Mouse (Mus musculus): Measurements from ENCODE around the gene Mex3d. TPM values are rescaled to one million over a fixed set of nuclear protein-coding genes. Genes with fewer than 3 reads are reported as not detected.

The Mex3d gene
- polyA plus RNA-seq, 1 experiment: 596 TPM

DNA sequence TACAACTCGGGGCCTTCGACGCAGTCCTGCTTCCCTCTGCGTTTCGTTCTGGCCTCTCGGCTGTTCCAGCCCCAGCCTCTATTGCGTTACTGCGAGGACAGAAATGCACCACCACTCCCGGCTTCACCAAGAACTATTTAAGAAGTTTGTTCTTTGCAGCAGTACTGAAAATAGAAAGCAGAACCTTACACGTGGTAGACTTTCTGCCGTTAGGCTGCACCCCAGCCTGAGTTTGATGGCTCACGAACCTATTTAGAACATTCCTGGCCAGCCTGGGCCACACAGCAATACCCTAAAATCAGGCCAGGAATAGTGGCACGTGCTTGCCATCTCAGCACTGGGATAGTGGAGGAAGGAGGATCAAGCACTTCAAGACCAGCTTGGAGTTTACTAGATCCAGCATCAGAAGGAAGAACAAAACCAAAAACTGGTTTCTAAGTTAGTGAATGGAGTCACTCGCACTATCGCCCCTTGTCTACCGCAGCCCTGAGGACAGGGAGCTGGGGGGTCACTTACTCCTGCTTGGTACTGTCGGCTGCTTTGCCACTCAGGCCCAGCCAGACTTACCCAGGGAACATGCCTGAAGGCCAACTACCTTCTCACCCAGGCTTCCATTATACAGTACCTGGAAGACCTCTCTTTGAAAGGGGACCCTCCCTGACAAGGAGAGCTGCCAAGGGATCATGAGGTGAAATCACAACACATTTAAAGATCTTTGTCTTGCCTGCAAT lies 12.7 kb upstream of the Mex3d start:
- peak overlapping the region; percentile 93 for H3K4me3 ChIP-seq (ENCODE audit: control insufficient read depth, low read depth, low read length)
- H3K27ac ChIP-seq (ENCODE audit: control insufficient read depth, insufficient read depth, low read depth, low read length): peak overlapping the region; percentile 89
- peaks cover 15% of the 10 kb centered on the region for H3K4me1 ChIP-seq (ENCODE audit: control insufficient read depth, insufficient read depth, low read length)
- no peaks in the 10 kb centered on the region for H3K27me3 ChIP-seq (ENCODE audit: control insufficient read depth, insufficient read depth, low read length)
- no peaks in the 10 kb centered on the region; the same call in none of the 2 replicates for H3K36me3 ChIP-seq (ENCODE audit: control insufficient read depth, insufficient read depth, low read length)
- TF ChIP-seq POLR2A (IDR thresholded peaks at IDR 0.05; ENCODE audit: control insufficient read depth, low read depth, low read length): no peak
- no peak for TF ChIP-seq CTCF (IDR thresholded peaks at IDR 0.05; ENCODE audit: control insufficient read depth, insufficient read depth, insufficient replicate concordance, low read depth, low read length)

DNA sequence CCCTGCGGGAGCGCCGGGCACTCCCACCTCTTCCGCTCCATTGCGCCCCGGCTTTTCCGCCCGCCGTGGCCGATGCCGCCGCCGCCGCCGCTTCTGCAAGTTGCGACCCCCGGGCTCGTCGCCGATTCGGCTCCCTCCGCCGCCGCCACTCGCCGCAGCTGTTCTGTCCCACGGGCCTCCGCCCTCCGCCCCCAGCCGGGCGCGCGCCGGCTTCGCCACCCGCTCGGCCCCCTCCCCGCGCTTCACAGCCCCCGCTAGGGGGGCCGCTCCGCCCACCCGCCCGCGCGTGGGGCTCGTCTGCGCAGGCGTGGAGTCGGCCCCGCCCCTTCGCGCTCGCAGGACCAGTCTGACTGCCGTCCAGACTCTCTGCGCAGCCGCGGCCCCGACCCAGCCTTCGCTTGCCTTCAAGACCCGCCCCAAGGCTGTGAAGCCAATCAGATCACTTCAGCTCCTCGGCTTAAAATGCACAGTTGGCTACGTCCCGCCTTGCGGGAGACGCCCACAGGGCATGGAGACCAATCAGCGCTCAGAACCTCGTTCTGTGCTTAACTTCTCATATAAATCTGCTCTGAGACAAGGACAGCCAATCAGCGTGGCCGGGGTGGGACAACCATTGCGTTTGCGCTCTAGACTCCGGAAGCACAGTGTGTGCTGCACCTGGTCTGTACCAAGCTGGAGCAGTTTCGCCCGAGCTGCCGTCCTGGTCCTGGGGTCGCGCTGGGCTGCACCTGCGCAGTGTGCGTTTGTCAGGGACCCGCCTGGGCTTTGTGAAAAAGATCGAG lies 11.9 kb upstream of the Mex3d start, which contains the start of gene Mbd3:
TSS of gene Mbd3 (minus strand) at position 360 of the 782 bp plus-strand sequence.
- Histone ChIP-seq H3K27me3 (ENCODE audit: control insufficient read depth, insufficient read depth, low read length) (no peaks in the 10 kb centered on the region), H3K36me3 (ENCODE audit: control insufficient read depth, insufficient read depth, low read length) (no peaks in the 10 kb centered on the region; the same call in none of the 2 replicates), H3K4me3 (ENCODE audit: control insufficient read depth, low read depth, low read length) (peak within 1 kb of the TSS; percentile 93), H3K4me1 (ENCODE audit: control insufficient read depth, insufficient read depth, low read length) (peaks cover 15% of the 10 kb centered on the region), H3K27ac (ENCODE audit: control insufficient read depth, insufficient read depth, low read depth, low read length) (peak within 1 kb of the TSS; percentile 99)
- TF ChIP-seq CTCF (IDR thresholded peaks at IDR 0.05; ENCODE audit: control insufficient read depth, insufficient read depth, insufficient replicate concordance, low read depth, low read length) (no peak), POLR2A (IDR thresholded peaks at IDR 0.05; ENCODE audit: control insufficient read depth, low read depth, low read length) (peak; percentile 96)

DNA sequence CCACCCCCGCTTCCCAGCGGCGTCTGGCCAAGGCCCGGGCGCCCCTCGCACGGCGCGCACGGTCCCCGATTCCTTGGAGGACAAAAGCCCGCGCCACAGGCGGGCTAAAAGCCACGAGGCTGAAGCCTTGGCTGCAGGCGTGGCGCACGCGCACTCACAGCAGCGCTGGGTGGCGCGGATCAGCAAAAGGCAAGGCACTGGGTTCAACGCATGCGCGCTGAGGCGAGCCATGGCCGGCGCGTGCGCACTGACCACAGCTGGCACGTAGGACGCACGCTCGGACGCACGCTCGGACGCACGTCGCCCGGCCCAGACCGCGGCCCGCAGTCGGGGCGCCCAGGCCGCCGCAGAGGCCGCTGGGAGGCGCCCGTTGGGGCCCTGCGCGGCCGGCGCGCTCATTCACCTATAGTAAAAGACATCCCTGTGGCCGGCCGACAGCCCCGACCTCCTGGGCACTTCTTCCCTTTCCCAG lies 11.3 kb upstream of the Mex3d start:
- peak overlapping the region; percentile 99 for H3K27ac ChIP-seq (ENCODE audit: control insufficient read depth, insufficient read depth, low read depth, low read length)
- no peaks in the 10 kb centered on the region for H3K27me3 ChIP-seq (ENCODE audit: control insufficient read depth, insufficient read depth, low read length)
- H3K4me3 ChIP-seq (ENCODE audit: control insufficient read depth, low read depth, low read length): peak overlapping the region; percentile 93
- TF ChIP-seq POLR2A (IDR thresholded peaks at IDR 0.05; ENCODE audit: control insufficient read depth, low read depth, low read length): peak; percentile 86
- TF ChIP-seq CTCF (IDR thresholded peaks at IDR 0.05; ENCODE audit: control insufficient read depth, insufficient read depth, insufficient replicate concordance, low read depth, low read length): peak; percentile 22; the same call in 1 of the 2 replicates
- H3K4me1 ChIP-seq (ENCODE audit: control insufficient read depth, insufficient read depth, low read length): peaks cover 15% of the 10 kb centered on the region
- no peaks in the 10 kb centered on the region; the same call in none of the 2 replicates for H3K36me3 ChIP-seq (ENCODE audit: control insufficient read depth, insufficient read depth, low read length)

DNA sequence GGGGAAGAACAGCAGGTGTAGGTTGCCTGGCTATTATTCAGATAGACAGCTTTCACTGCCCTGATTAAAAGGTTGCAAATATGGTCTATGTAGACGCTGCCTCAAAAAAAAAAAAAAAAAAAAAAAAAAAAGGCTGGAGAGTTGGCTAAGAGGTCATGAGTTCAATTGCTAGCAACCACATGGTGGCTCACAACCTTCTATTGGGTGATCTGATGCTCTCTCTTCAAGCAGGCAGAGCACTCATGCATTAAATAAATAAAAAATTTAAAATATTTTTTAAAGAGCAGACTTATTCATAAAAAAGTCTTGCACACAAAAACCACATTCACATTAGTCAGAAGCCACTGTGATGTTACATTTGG lies 10.7 kb upstream of the Mex3d start:
- Histone ChIP-seq H3K27ac (ENCODE audit: control insufficient read depth, insufficient read depth, low read depth, low read length) (peak overlapping the region; percentile 1; the same call in 1 of the 2 replicates), H3K4me1 (ENCODE audit: control insufficient read depth, insufficient read depth, low read length) (peaks cover 15% of the 10 kb centered on the region), H3K27me3 (ENCODE audit: control insufficient read depth, insufficient read depth, low read length) (no peaks in the 10 kb centered on the region), H3K4me3 (ENCODE audit: control insufficient read depth, low read depth, low read length) (peak overlapping the region; percentile 93), H3K36me3 (ENCODE audit: control insufficient read depth, insufficient read depth, low read length) (no peaks in the 10 kb centered on the region; the same call in none of the 2 replicates)
- TF ChIP-seq CTCF (IDR thresholded peaks at IDR 0.05; ENCODE audit: control insufficient read depth, insufficient read depth, insufficient replicate concordance, low read depth, low read length) (no peak), POLR2A (IDR thresholded peaks at IDR 0.05; ENCODE audit: control insufficient read depth, low read depth, low read length) (no peak)

DNA sequence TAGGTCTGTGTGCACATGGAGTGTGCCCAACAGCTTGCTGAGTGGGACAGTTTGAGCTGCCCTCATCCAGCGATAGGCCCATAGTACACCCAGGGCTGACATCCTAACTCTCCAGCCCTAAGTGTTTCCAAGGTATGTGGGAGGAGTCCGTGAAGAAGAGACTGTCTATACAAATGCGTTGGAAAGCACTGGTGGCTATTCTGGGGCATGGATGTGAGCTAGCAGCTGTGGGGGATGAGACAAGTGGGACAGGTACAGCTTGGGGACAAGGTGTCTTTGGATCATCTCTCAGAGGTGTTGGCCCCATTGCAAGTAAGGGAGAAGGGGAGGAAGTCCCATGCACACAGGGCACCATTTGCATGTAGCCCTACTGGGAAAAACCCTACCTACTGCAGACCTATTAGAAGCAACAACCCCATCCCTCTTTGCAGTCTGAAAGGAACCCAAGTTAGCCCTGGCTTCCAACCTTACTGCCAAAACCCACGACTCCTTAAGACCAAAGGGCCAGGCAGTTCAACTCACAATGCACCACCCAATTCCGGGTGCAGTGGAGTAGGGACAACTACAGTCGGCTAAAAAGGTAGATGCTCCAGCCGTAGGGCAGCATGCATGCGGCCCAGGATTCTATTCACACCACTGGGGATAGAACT lies 10.2 kb upstream of the Mex3d start:
- H3K4me3 ChIP-seq (ENCODE audit: control insufficient read depth, low read depth, low read length): no peak overlapping the region
- no peaks in the 10 kb centered on the region; the same call in none of the 2 replicates for H3K36me3 ChIP-seq (ENCODE audit: control insufficient read depth, insufficient read depth, low read length)
- H3K27ac ChIP-seq (ENCODE audit: control insufficient read depth, insufficient read depth, low read depth, low read length): no peak overlapping the region
- peaks cover 15% of the 10 kb centered on the region for H3K4me1 ChIP-seq (ENCODE audit: control insufficient read depth, insufficient read depth, low read length)
- H3K27me3 ChIP-seq (ENCODE audit: control insufficient read depth, insufficient read depth, low read length): no peaks in the 10 kb centered on the region
- no peak for TF ChIP-seq POLR2A (IDR thresholded peaks at IDR 0.05; ENCODE audit: control insufficient read depth, low read depth, low read length)
- no peak for TF ChIP-seq CTCF (IDR thresholded peaks at IDR 0.05; ENCODE audit: control insufficient read depth, insufficient read depth, insufficient replicate concordance, low read depth, low read length)

DNA sequence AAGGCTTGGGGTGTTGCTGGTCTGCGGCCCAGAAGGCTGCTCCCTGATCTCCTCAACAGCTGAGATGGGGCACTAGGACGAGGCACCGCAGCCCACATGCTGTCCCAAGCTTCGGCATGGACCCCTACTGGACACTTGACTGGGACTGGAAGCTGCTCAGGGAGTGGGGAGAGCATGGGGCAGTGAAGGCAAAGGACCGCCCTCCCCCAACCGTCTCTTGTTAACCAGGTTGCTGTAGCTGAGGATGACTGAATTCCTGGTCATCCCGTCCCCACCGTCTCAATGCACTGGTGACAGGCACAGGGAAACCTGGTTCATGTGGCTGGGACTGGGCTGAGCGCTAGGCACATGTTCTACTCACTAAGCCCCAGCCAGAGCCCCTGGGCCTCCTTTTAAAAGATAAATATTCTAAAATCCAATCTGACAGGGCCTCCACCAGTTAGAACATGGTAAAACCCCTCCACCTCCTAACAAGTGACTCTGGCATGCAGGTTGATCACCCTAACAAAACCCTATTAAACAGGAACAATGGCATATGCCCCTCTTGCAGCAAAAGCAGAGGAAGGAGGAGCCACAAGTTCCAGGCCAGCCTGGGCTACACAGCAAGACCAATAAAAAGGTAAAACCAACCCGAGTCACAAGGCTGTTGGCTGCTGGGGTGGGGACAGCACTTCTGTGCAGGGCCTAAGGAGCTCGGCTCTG lies 9.5 kb upstream of the Mex3d start:
- H3K36me3 ChIP-seq (ENCODE audit: control insufficient read depth, insufficient read depth, low read length): no peaks in the 10 kb centered on the region; the same call in 1 of the 2 replicates
- peaks cover 15% of the 10 kb centered on the region for H3K4me1 ChIP-seq (ENCODE audit: control insufficient read depth, insufficient read depth, low read length)
- H3K27me3 ChIP-seq (ENCODE audit: control insufficient read depth, insufficient read depth, low read length): no peaks in the 10 kb centered on the region
- TF ChIP-seq CTCF (IDR thresholded peaks at IDR 0.05; ENCODE audit: control insufficient read depth, insufficient read depth, insufficient replicate concordance, low read depth, low read length) (no peak), POLR2A (IDR thresholded peaks at IDR 0.05; ENCODE audit: control insufficient read depth, low read depth, low read length) (no peak)
- no peak overlapping the region for H3K4me3 ChIP-seq (ENCODE audit: control insufficient read depth, low read depth, low read length)
- H3K27ac ChIP-seq (ENCODE audit: control insufficient read depth, insufficient read depth, low read depth, low read length): no peak overlapping the region

Data from testis, adult 2 months (tissue).